ENCODE assay signal across 8 mouse cellular contexts in genomic region chr6:115846640-115847411, GRCm38 (mm10). TPM values are rescaled to one million over a fixed set of nuclear protein-coding genes. Genes with fewer than 3 reads are reported as not detected.
DNase-seq lines count a peak whose midpoint lies in the region; ATAC-seq and TF ChIP-seq lines count a peak whose summit lies in the region.

No protein-coding gene starts in this region.

- peak; percentile 80 for TF ChIP-seq CTCF in intestine, postnatal 0 days (IDR thresholded peaks at IDR 0.05; ENCODE audit: low read depth)

- TF ChIP-seq POLR2A in limb, embryonic 14.5 days (IDR thresholded peaks at IDR 0.05; ENCODE audit: borderline replicate concordance, extremely low read depth, insufficient read depth, insufficient read length) = no peak

- no peaks in the 10 kb centered on the region for H3K9me3 ChIP-seq in forebrain, embryonic 16.5 days (ENCODE audit: control insufficient read depth, low read length)
- no peaks in the 10 kb centered on the region for H3K9me3 ChIP-seq in intestine, postnatal 0 days (ENCODE audit: control insufficient read depth)
- no peaks in the 10 kb centered on the region for H3K9me3 ChIP-seq in limb, embryonic 14.5 days (ENCODE audit: control insufficient read depth, low read length)
- no peaks in the 10 kb centered on the region for H3K9me3 ChIP-seq in neural tube, embryonic 11.5 days (ENCODE audit: control insufficient read depth, low read length)

- H3K4me1 ChIP-seq in forebrain, embryonic 16.5 days (replicated peaks; ENCODE audit: control insufficient read depth, insufficient read depth, low read length) = no peaks in the 10 kb centered on the region; the same call in 1 of the 2 replicates
- H3K4me1 ChIP-seq in intestine, postnatal 0 days (replicated peaks; ENCODE audit: control insufficient read depth, insufficient read depth, low read length) = no peaks in the 10 kb centered on the region
- no peaks in the 10 kb centered on the region for H3K4me1 ChIP-seq in limb, embryonic 14.5 days (ENCODE audit: control insufficient read depth, insufficient read depth, low read length)
- H3K4me1 ChIP-seq in neural tube, embryonic 11.5 days (ENCODE audit: control insufficient read depth, insufficient read depth, low read length) = no peaks in the 10 kb centered on the region

- H3K9ac ChIP-seq in forebrain, embryonic 16.5 days (replicated peaks; ENCODE audit: low read depth, low read length) = no peak overlapping the region
- no peak overlapping the region for H3K9ac ChIP-seq in intestine, postnatal 0 days (ENCODE audit: low read depth, low read length)
- H3K9ac ChIP-seq in limb, embryonic 14.5 days (ENCODE audit: low read depth, low read length, severe bottlenecking) = no peak overlapping the region
- no peak overlapping the region for H3K9ac ChIP-seq in neural tube, embryonic 11.5 days (ENCODE audit: low read length)

- H3K4me3 ChIP-seq in forebrain, embryonic 16.5 days (replicated peaks; ENCODE audit: low read length) = no peak overlapping the region
- no peak overlapping the region for H3K4me3 ChIP-seq in intestine, postnatal 0 days (ENCODE audit: low read depth, low read length)
- no peak overlapping the region for H3K4me3 ChIP-seq in limb, embryonic 14.5 days (replicated peaks; ENCODE audit: low read length)
- no peak overlapping the region for H3K4me3 ChIP-seq in neural tube, embryonic 11.5 days (ENCODE audit: low read depth, low read length)

- 57% methylated on average over 5 of the region's 8 CpGs for WGBS in forebrain, embryonic 16.5 days
- WGBS in intestine, postnatal 0 days = 30% methylated on average over 8 of the region's 8 CpGs
- 41% methylated on average over 8 of the region's 8 CpGs for WGBS in limb, embryonic 14.5 days
- 79% methylated on average over 5 of the region's 8 CpGs for WGBS in neural tube, embryonic 11.5 days

- H3K36me3 ChIP-seq in forebrain, embryonic 16.5 days (ENCODE audit: control insufficient read depth, insufficient read depth) = no peaks in the 10 kb centered on the region; the same call in 1 of the 2 replicates
- peaks cover 13% of the 10 kb centered on the region; the same call in 1 of the 2 replicates for H3K36me3 ChIP-seq in intestine, postnatal 0 days (ENCODE audit: control insufficient read depth, insufficient read depth)
- peaks cover 57% of the 10 kb centered on the region for H3K36me3 ChIP-seq in limb, embryonic 14.5 days (ENCODE audit: control insufficient read depth, insufficient read depth, low read length)
- H3K36me3 ChIP-seq in neural tube, embryonic 11.5 days (ENCODE audit: control insufficient read depth, insufficient read depth, low read length) = peaks cover 5% of the 10 kb centered on the region

- no peaks in the 10 kb centered on the region for H3K27me3 ChIP-seq in forebrain, embryonic 16.5 days (replicated peaks; ENCODE audit: control insufficient read depth, insufficient read depth, low read length)
- H3K27me3 ChIP-seq in intestine, postnatal 0 days (replicated peaks; ENCODE audit: control insufficient read depth, insufficient read depth, low read length) = no peaks in the 10 kb centered on the region
- no peaks in the 10 kb centered on the region for H3K27me3 ChIP-seq in limb, embryonic 14.5 days (ENCODE audit: control insufficient read depth, insufficient read depth, low read length)
- H3K27me3 ChIP-seq in neural tube, embryonic 11.5 days (ENCODE audit: control insufficient read depth, insufficient read depth, low read length) = no peaks in the 10 kb centered on the region

- peak; percentile 68 for DNase-seq in urinary bladder, postnatal 14 days (ENCODE audit: low spot score)
- DNase-seq in urinary bladder, adult 2 months (ENCODE audit: low spot score) = no peak
- DNase-seq in cerebellum, adult 11 months = peak; percentile 42
- peak; percentile 51 for DNase-seq in limb, embryonic 14.5 days (ENCODE audit: low spot score)
- peak; percentile 63 for DNase-seq in neural tube, embryonic 11.5 days (ENCODE audit: low spot score)
- peak; percentile 76 for DNase-seq in thymus, postnatal 25 days

- ATAC-seq in forebrain, embryonic 16.5 days = peak; percentile 26; the same call in 1 of the 2 replicates
- peak; percentile 54; the same call in 1 of the 2 replicates for ATAC-seq in intestine, postnatal 0 days
- ATAC-seq in limb, embryonic 14.5 days (ENCODE audit: low FRiP score, low read depth) = peak; percentile 41; the same call in 1 of the 2 replicates
- no peak for ATAC-seq in neural tube, embryonic 11.5 days (ENCODE audit: insufficient read depth, low FRiP score, low TSS enrichment)

- H3K4me2 ChIP-seq in forebrain, embryonic 16.5 days (ENCODE audit: low read length) = no peak overlapping the region
- H3K4me2 ChIP-seq in intestine, postnatal 0 days (replicated peaks; ENCODE audit: low read depth) = no peak overlapping the region
- H3K4me2 ChIP-seq in limb, embryonic 14.5 days (replicated peaks; ENCODE audit: low read depth, low read length, severe bottlenecking) = no peak overlapping the region
- no peak overlapping the region for H3K4me2 ChIP-seq in neural tube, embryonic 11.5 days (ENCODE audit: low read depth)

- H3K27ac ChIP-seq in forebrain, embryonic 16.5 days (ENCODE audit: low read length) = no peak overlapping the region
- H3K27ac ChIP-seq in intestine, postnatal 0 days (ENCODE audit: low read depth, low read length) = no peak overlapping the region
- H3K27ac ChIP-seq in limb, embryonic 14.5 days (replicated peaks; ENCODE audit: low read depth, low read length) = no peak overlapping the region
- H3K27ac ChIP-seq in neural tube, embryonic 11.5 days (ENCODE audit: low read depth, low read length) = no peak overlapping the region

RNA-seq across cellular contexts. Expression of gene Mbd4, which starts 6.3 kb away (rescaled TPM):
- polyA plus RNA-seq in urinary bladder, adult 2 months (2012; rRNA removed) = 4.4 and 5.0 TPM in 2 replicates
- 14.4 and 16.9 TPM in 2 replicates for polyA plus RNA-seq in forebrain, embryonic 16.5 days (2015; fragmentation: Nextera tagmentation; extraction: Ambion mirVana)
- 3.4 and 3.5 TPM in 2 replicates for polyA plus RNA-seq in intestine, postnatal 0 days (2015; fragmentation: Nextera tagmentation; extraction: Ambion mirVana)
- 16.3 and 18.8 TPM in 2 replicates for polyA plus RNA-seq in limb, embryonic 14.5 days (2012; rRNA removed)
- 13.0 and 16.4 TPM in 2 replicates for polyA plus RNA-seq in limb, embryonic 14.5 days (2014; fragmentation: Nextera tagmentation; extraction: Ambion mirVana)
- polyA plus RNA-seq in neural tube, embryonic 11.5 days (2014; fragmentation: Nextera tagmentation; extraction: Ambion mirVana) = 19.7 and 20.8 TPM in 2 replicates

RNA-seq across cellular contexts. Expression of gene Ift122, which starts 6.4 kb away (rescaled TPM):
- polyA plus RNA-seq in urinary bladder, adult 2 months (2012; rRNA removed) = 12.8 and 13.7 TPM in 2 replicates
- polyA plus RNA-seq in forebrain, embryonic 16.5 days (2015; fragmentation: Nextera tagmentation; extraction: Ambion mirVana) = 30.8 and 32.7 TPM in 2 replicates
- polyA plus RNA-seq in intestine, postnatal 0 days (2015; fragmentation: Nextera tagmentation; extraction: Ambion mirVana) = 3.0 and 3.1 TPM in 2 replicates
- 21.2 and 23.9 TPM in 2 replicates for polyA plus RNA-seq in limb, embryonic 14.5 days (2012; rRNA removed)
- 17.9 and 18.9 TPM in 2 replicates for polyA plus RNA-seq in limb, embryonic 14.5 days (2014; fragmentation: Nextera tagmentation; extraction: Ambion mirVana)
- polyA plus RNA-seq in neural tube, embryonic 11.5 days (2014; fragmentation: Nextera tagmentation; extraction: Ambion mirVana) = 24.4 and 31.6 TPM in 2 replicates

RNA-seq across cellular contexts. Expression of gene Efcab12, which starts 8.6 kb away (rescaled TPM):
- polyA plus RNA-seq in urinary bladder, adult 2 months (2012; rRNA removed) = 0.56 and 0.74 TPM in 2 replicates
- 1.4 and 1.8 TPM in 2 replicates for polyA plus RNA-seq in forebrain, embryonic 16.5 days (2015; fragmentation: Nextera tagmentation; extraction: Ambion mirVana)
- polyA plus RNA-seq in intestine, postnatal 0 days (2015; fragmentation: Nextera tagmentation; extraction: Ambion mirVana) = 0.05 and 0.18 TPM in 2 replicates
- 0.58 and 0.70 TPM in 2 replicates for polyA plus RNA-seq in limb, embryonic 14.5 days (2012; rRNA removed)
- polyA plus RNA-seq in limb, embryonic 14.5 days (2014; fragmentation: Nextera tagmentation; extraction: Ambion mirVana) = 0.19 and 0.39 TPM in 2 replicates
- 0.80 and 1.4 TPM in 2 replicates for polyA plus RNA-seq in neural tube, embryonic 11.5 days (2014; fragmentation: Nextera tagmentation; extraction: Ambion mirVana)

RNA-seq across cellular contexts. Expression of gene Rpl32, which starts 38.3 kb away (rescaled TPM):
- 2,458 and 3,073 TPM in 2 replicates for polyA plus RNA-seq in urinary bladder, adult 2 months (2012; rRNA removed)
- polyA plus RNA-seq in forebrain, embryonic 16.5 days (2015; fragmentation: Nextera tagmentation; extraction: Ambion mirVana) = 1,104 and 1,269 TPM in 2 replicates
- polyA plus RNA-seq in intestine, postnatal 0 days (2015; fragmentation: Nextera tagmentation; extraction: Ambion mirVana) = 1,370 and 1,375 TPM in 2 replicates
- polyA plus RNA-seq in limb, embryonic 14.5 days (2012; rRNA removed) = 2,190 and 2,685 TPM in 2 replicates
- polyA plus RNA-seq in limb, embryonic 14.5 days (2014; fragmentation: Nextera tagmentation; extraction: Ambion mirVana) = 2,459 and 2,604 TPM in 2 replicates
- polyA plus RNA-seq in neural tube, embryonic 11.5 days (2014; fragmentation: Nextera tagmentation; extraction: Ambion mirVana) = 1,610 and 1,750 TPM in 2 replicates
